Comparison of ENCODE assay signal across 15 mouse cellular contexts in the genomic region with DNA sequence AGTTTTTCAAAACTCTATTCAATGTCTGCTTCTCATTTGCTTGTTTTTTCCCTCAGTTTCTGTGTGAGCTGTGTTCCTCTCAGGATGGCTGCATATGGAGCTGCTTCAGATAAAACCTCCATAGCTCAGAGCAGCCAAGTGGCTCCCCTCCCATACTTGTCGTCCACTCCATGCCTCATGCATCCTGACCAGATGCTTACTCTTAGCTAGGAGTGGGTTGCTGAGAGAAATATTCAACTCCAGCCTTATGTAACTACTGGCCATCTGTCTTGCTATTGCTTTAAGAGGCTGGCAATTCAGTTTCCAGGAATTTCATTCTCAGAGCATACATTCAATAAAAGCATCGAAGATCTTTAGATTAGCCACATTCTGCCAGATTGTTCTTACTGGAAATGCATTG.
DNase-seq lines count a peak whose midpoint lies in the region; ATAC-seq lines count a peak whose summit lies in the region.
"Had no signal": no experiment of that assay in that cellular context is flagged by ENCODE, and none has a peak within 500 bp of the region (broad histone marks: within the 10 kb centered on the region; RNA-seq: fewer than 3 reads in every experiment).

No protein-coding gene starts in this region.

- intact Hi-C loops in left cerebral cortex, postnatal 4 days (cut with DNase I), result no loop called here
- intact Hi-C loops in left cerebral cortex, postnatal 25 days (cut with DNase I), result no loop called here

- no peak overlapping the region for H3K27ac ChIP-seq in limb, embryonic 10.5 days
- no peak overlapping the region for H3K27ac ChIP-seq in intestine, embryonic 16.5 days (ENCODE audit: low read length)
- H3K27ac ChIP-seq: embryonic facial prominence, embryonic 15.5 days; gastrocnemius, adult 2 months; liver, embryonic 13.5 days had no signal

- no peaks in the 10 kb centered on the region for H3K9me3 ChIP-seq in limb, embryonic 10.5 days (replicated peaks)
- no peaks in the 10 kb centered on the region for H3K9me3 ChIP-seq in intestine, embryonic 16.5 days (ENCODE audit: control insufficient read depth, low read length)
- H3K9me3 ChIP-seq: embryonic facial prominence, embryonic 15.5 days; heart, embryonic 12.5 days; liver, embryonic 13.5 days had no signal

- no peak overlapping the region for H3K4me2 ChIP-seq in intestine, embryonic 16.5 days (ENCODE audit: low read depth, low read length)
- H3K4me2 ChIP-seq: embryonic facial prominence, embryonic 15.5 days; heart, embryonic 12.5 days; liver, embryonic 13.5 days had no signal

- ATAC-seq in frontal cortex, adult (ENCODE audit: low TSS enrichment), result peak; percentile 100
- ATAC-seq in intestine, embryonic 16.5 days, result no peak

- 83% methylated on average over 2 of the region's 2 CpGs for WGBS in limb, embryonic 10.5 days
- 60% methylated on average over 2 of the region's 2 CpGs for WGBS in intestine, embryonic 16.5 days

- no peaks in the 10 kb centered on the region for H3K4me1 ChIP-seq in limb, embryonic 10.5 days
- H3K4me1 ChIP-seq in intestine, embryonic 16.5 days (ENCODE audit: control insufficient read depth, insufficient read depth, low read length), result no peaks in the 10 kb centered on the region
- H3K4me1 ChIP-seq: embryonic facial prominence, embryonic 15.5 days; heart, embryonic 12.5 days; liver, embryonic 13.5 days had no signal

- no peak overlapping the region for H3K4me3 ChIP-seq in limb, embryonic 10.5 days
- H3K4me3 ChIP-seq in intestine, embryonic 16.5 days (ENCODE audit: low read length), result no peak overlapping the region
- H3K4me3 ChIP-seq: embryonic facial prominence, embryonic 15.5 days; gastrocnemius, adult 2 months; heart, embryonic 12.5 days; liver, embryonic 13.5 days had no signal

- peak; percentile 21 for DNase-seq in left cerebral cortex, adult 11 months (ENCODE audit: low spot score)
- no peak for DNase-seq in left cerebral cortex, postnatal 4 days
- DNase-seq in frontal cortex, postnatal 36 days (ENCODE audit: low spot score in 2 of 2), result peak; percentile 40 to 71
- peak; percentile 36 to 89 for DNase-seq in left cerebral cortex, postnatal 25 days (ENCODE audit: low spot score in 2 of 2)
- DNase-seq in limb, embryonic 10.5 days (ENCODE audit: low spot score), result no peak
- DNase-seq in heart, adult 8-10 months (ENCODE audit: low spot score), result no peak
- DNase-seq: gastrocnemius, adult 2 months; kidney, adult 11 months; kidney, postnatal 4 days; liver, embryonic 13.5 days; thymus, adult 18-20 months had no signal

- H3K9ac ChIP-seq in intestine, embryonic 16.5 days (ENCODE audit: low read depth, low read length), result no peak overlapping the region
- H3K9ac ChIP-seq: embryonic facial prominence, embryonic 15.5 days; heart, embryonic 12.5 days; liver, embryonic 13.5 days had no signal

- no peaks in the 10 kb centered on the region for H3K36me3 ChIP-seq in limb, embryonic 10.5 days
- no peaks in the 10 kb centered on the region for H3K36me3 ChIP-seq in intestine, embryonic 16.5 days (ENCODE audit: control insufficient read depth, insufficient read depth, low read length)
- H3K36me3 ChIP-seq: embryonic facial prominence, embryonic 15.5 days; heart, embryonic 12.5 days; liver, embryonic 13.5 days had no signal

- no peaks in the 10 kb centered on the region for H3K27me3 ChIP-seq in limb, embryonic 10.5 days (ENCODE audit: low read depth, poor library complexity, severe bottlenecking)
- no peaks in the 10 kb centered on the region for H3K27me3 ChIP-seq in intestine, embryonic 16.5 days (replicated peaks; ENCODE audit: control insufficient read depth, insufficient read depth, low read length)
- H3K27me3 ChIP-seq: embryonic facial prominence, embryonic 15.5 days; heart, embryonic 12.5 days; liver, embryonic 13.5 days had no signal

Comparison
In these comparisons a context has a peak if more than half of its experiments do, and no peak if none do; other contexts are left out.
1. DNase-seq: peak in left cerebral cortex, adult 11 months (single experiment), frontal cortex, postnatal 36 days (2 of 2) and left cerebral cortex, postnatal 25 days (2 of 2); none in left cerebral cortex, postnatal 4 days (single experiment), limb, embryonic 10.5 days (single experiment) and heart, adult 8-10 months (single experiment).